Mouse (Mus musculus) splenic B cell, adult 2 months (primary cell): Measurements from ENCODE around the gene Zfp820.
"Not testable (repeated sequence)": the region's sequence is repeated elsewhere in the genome, so short reads cannot be mapped to it uniquely, and the experiment has no call there.

Experiments
- DNase-seq: peaks from one replicate; pipeline ENCODE4 v3.0.0-alpha.2; 2011; ENCODE audit warnings: low read depth, low spot score
- H3K27me3 ChIP-seq: 2 replicates; pipeline ENCODE4 v1.6.1; 2012; ENCODE audit warnings: mild to moderate bottlenecking, low read length, moderate library complexity, mixed read lengths; ENCODE audit not compliant: control insufficient read depth, poor library complexity, insufficient read depth, severe bottlenecking
- H3K36me3 ChIP-seq: 2 replicates; pipeline ENCODE4 v1.6.1; 2012; ENCODE audit warnings: mild to moderate bottlenecking, low read length, moderate library complexity, mixed read lengths; ENCODE audit not compliant: control insufficient read depth, poor library complexity, insufficient read depth, severe bottlenecking

Gene Zfp820

GRCm38 (mm10) chr17:21845545-21846321 lies at the start of gene Zfp820:
Gene Zfp820 (minus strand): TSS chr17:21845772.
- DNase-seq = peak; percentile 1
- no peaks in the 10 kb centered on the region for H3K36me3 ChIP-seq
- H3K27me3 ChIP-seq = no peaks in the 10 kb centered on the region

GRCm38 (mm10) chr17:21871256-21871655 lies 25.7 kb upstream of the Zfp820 start:
- H3K27me3 ChIP-seq = no peaks in the 10 kb centered on the region
- H3K36me3 ChIP-seq = no peaks in the 10 kb centered on the region
- DNase-seq = no peak

GRCm38 (mm10) chr17:21846322-21846582 lies 680 bp upstream of the Zfp820 start:
- H3K27me3 ChIP-seq, H3K36me3 ChIP-seq, DNase-seq: not testable (repeated sequence)

GRCm38 (mm10) chr17:21838510-21838909 lies 7.1 kb downstream of the Zfp820 start:
- peak; percentile 1 for DNase-seq
- H3K36me3 ChIP-seq = no peaks in the 10 kb centered on the region
- no peaks in the 10 kb centered on the region for H3K27me3 ChIP-seq

GRCm38 (mm10) chr17:21801373-21801772 lies 44.2 kb downstream of the Zfp820 start:
- DNase-seq, H3K27me3 ChIP-seq, H3K36me3 ChIP-seq: not testable (repeated sequence)

GRCm38 (mm10) chr17:21792256-21792655 lies 53.3 kb downstream of the Zfp820 start:
- DNase-seq = no peak
- H3K36me3 ChIP-seq = no peaks in the 10 kb centered on the region
- no peaks in the 10 kb centered on the region for H3K27me3 ChIP-seq

GRCm38 (mm10) chr17:21770336-21770735 lies 75.2 kb downstream of the Zfp820 start:
- H3K36me3 ChIP-seq = no peaks in the 10 kb centered on the region
- no peaks in the 10 kb centered on the region for H3K27me3 ChIP-seq
- DNase-seq = no peak
